Mouse (Mus musculus) lung, embryonic 15.5 days (tissue): ENCODE measurements around the gene Gm19668. TPM values are rescaled to one million over a fixed set of nuclear protein-coding genes. Genes with fewer than 3 reads are reported as not detected.
"Not testable (repeated sequence)": the region's sequence is repeated elsewhere in the genome, so short reads cannot be mapped to it uniquely, and the experiment has no call there.

Source experiments
- ATAC-seq: fragments of 200-750 bp; cut with Nextera tagmentation; 2 replicates; pipeline ENCODE4 v1.8.0; 2017; ENCODE audit warnings: moderate number of reproducible peaks, borderline replicate concordance; ENCODE audit not compliant: low FRiP score, low TSS enrichment; ENCODE audit errors: extremely low read depth
- H3K27ac ChIP-seq: fragments of 300-500 bp; sonication (generic); 2 replicates; pipeline ENCODE4 v1.5.1; 2015; ENCODE audit warnings: moderate library complexity, mild to moderate bottlenecking, inconsistent platforms
- H3K27me3 ChIP-seq: fragments of 300-500 bp; sonication (generic); 2 replicates; pipeline ENCODE4 v1.6.1; 2015; ENCODE audit warnings: inconsistent platforms
- H3K36me3 ChIP-seq: fragments of 300-500 bp; sonication (generic); 2 replicates; pipeline ENCODE4 v1.6.1; 2015; ENCODE audit warnings: inconsistent platforms
- H3K4me1 ChIP-seq: fragments of 300-500 bp; sonication (generic); 2 replicates; pipeline ENCODE4 v1.6.1; 2015; ENCODE audit warnings: inconsistent platforms
- H3K4me2 ChIP-seq: fragments of 300-500 bp; sonication (generic); 2 replicates; pipeline ENCODE4 v1.6.1; 2015; ENCODE audit warnings: inconsistent platforms, mild to moderate bottlenecking, moderate library complexity
- H3K4me3 ChIP-seq: fragments of 300-500 bp; sonication (generic); 2 replicates; pipeline ENCODE4 v1.5.1; 2015; ENCODE audit warnings: mild to moderate bottlenecking, inconsistent platforms
- H3K9ac ChIP-seq: fragments of 300-500 bp; sonication (generic); 2 replicates; pipeline ENCODE4 v1.6.1; 2015; ENCODE audit warnings: inconsistent platforms
- H3K9me3 ChIP-seq: fragments of 300-500 bp; sonication (generic); 2 replicates; pipeline ENCODE4 v1.6.1; 2016; ENCODE audit warnings: inconsistent platforms
- WGBS: fragments of 180-500 bp; shearing (Covaris S2); methylation state at CpG from one replicate; pipeline ENCODE4 v1.1.7; 2015; 5-methylcytosine and 5-hydroxymethylcytosine counted together
- polyA plus RNA-seq: library from polyadenylated mRNA; unstranded; fragments of >200 nt; fragmentation: Nextera tagmentation; extraction: Ambion mirVana; gene quantifications from 2 replicates; pipeline ENCODE4 v1.2.1, GENCODE M21; 2015

Gene Gm19668
- polyA plus RNA-seq, 1 experiment from 2014 or later = not detected

- not testable (repeated sequence) for H3K9ac ChIP-seq, H3K9me3 ChIP-seq, H3K36me3 ChIP-seq, H3K4me1 ChIP-seq, H3K4me3 ChIP-seq, H3K27me3 ChIP-seq, H3K4me2 ChIP-seq, ATAC-seq, H3K27ac ChIP-seq
- 50% methylated on average over 1 of the region's 1 CpGs for WGBS
Observed at GRCm38 (mm10) chr10:77759582-77759981, 39.4 kb downstream of the Gm19668 start, which contains the start of gene Gm3233. Gene Gm3233 (minus strand): TSS chr10:77759682.

GRCm38 (mm10) chr10:77753448-77753847, 45.5 kb downstream of the Gm19668 start:
- Histone ChIP-seq H3K4me1 (no peaks in the 10 kb centered on the region), H3K9ac (no peak overlapping the region), H3K4me3 (no peak overlapping the region), H3K9me3 (no peaks in the 10 kb centered on the region), H3K4me2 (no peak overlapping the region), H3K36me3 (no peaks in the 10 kb centered on the region), H3K27ac (no peak overlapping the region), H3K27me3 (no peaks in the 10 kb centered on the region)
- ATAC-seq = no peak

- WGBS = 46% methylated on average over 3 of the region's 3 CpGs
- not testable (repeated sequence) for H3K9ac ChIP-seq, H3K9me3 ChIP-seq, H3K27me3 ChIP-seq, H3K4me1 ChIP-seq, H3K4me2 ChIP-seq, H3K27ac ChIP-seq, H3K36me3 ChIP-seq, H3K4me3 ChIP-seq, ATAC-seq
Observed at GRCm38 (mm10) chr10:77752312-77752711, 46.6 kb downstream of the Gm19668 start.

- 50% methylated on average over 1 of the region's 1 CpGs for WGBS
- H3K4me2 ChIP-seq = not testable (repeated sequence)
Observed at GRCm38 (mm10) chr10:77751254-77751653, 47.7 kb downstream of the Gm19668 start, which contains the start of gene Gm9736. Gene Gm9736 (minus strand): TSS chr10:77751354.

DNA sequence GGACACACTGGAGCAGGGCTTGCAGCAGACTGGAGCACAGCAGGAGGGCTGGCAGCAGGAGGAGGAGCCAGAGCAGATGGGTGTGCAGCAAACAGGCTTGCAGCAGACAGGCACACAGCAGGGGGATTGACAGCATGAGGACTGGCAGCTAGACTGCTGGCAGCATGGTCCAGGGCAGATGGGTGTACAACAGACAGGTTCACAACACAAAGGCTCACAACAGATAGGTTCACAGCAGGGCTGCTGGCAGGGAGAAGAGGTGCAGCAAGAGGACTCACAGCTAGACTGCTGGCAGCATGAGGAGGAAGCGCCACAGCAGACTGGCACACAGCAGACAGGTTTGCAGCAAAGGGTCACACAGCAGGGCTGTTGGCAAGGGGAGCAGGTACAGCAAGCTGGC, 48.2 kb downstream of the Gm19668 start:
- not testable (repeated sequence) for H3K4me2 ChIP-seq, H3K4me1 ChIP-seq, H3K4me3 ChIP-seq, H3K27ac ChIP-seq, ATAC-seq, H3K9me3 ChIP-seq, H3K27me3 ChIP-seq, H3K9ac ChIP-seq, H3K36me3 ChIP-seq
- WGBS = 70% methylated on average over 1 of the region's 1 CpGs

More at GRCm38 (mm10) chr10:77751254-77751653, 47.7 kb downstream of the Gm19668 start, which contains the start of gene Gm9736:
- not testable (repeated sequence) for H3K9ac ChIP-seq, H3K27me3 ChIP-seq, H3K27ac ChIP-seq, H3K4me3 ChIP-seq, H3K9me3 ChIP-seq, ATAC-seq, H3K4me1 ChIP-seq, H3K36me3 ChIP-seq

Other genes starting within 250 kb of the Gm19668 start
- 118 and 122 TPM in 2 replicates for gene Pttg1ip, start 217.4 kb downstream of the Gm19668 start, polyA plus RNA-seq
- 350 and 361 TPM in 2 replicates for gene Sumo3, start 193.0 kb downstream of the Gm19668 start, polyA plus RNA-seq
- 0.99 and 1.9 TPM in 2 replicates for gene Gm49325, start 192.9 kb downstream of the Gm19668 start, polyA plus RNA-seq
- 73.8 and 74.3 TPM in 2 replicates for gene Ube2g2, start 176.9 kb downstream of the Gm19668 start, polyA plus RNA-seq
- gene Tspear, start 112.6 kb downstream of the Gm19668 start, polyA plus RNA-seq = 0.08 and 0.19 TPM in 2 replicates
- gene Gm19402, start 108.4 kb downstream of the Gm19668 start, polyA plus RNA-seq = not detected in 2 replicates
- gene Gm9508, start 101.9 kb downstream of the Gm19668 start, polyA plus RNA-seq = not detected in 2 replicates
- gene Gm10272, start 92.5 kb downstream of the Gm19668 start, polyA plus RNA-seq = not detected in 2 replicates
- gene Gm10024, start 87.7 kb downstream of the Gm19668 start, polyA plus RNA-seq = not detected in 2 replicates
- gene Gm10142, start 83.3 kb downstream of the Gm19668 start, polyA plus RNA-seq = not detected in 2 replicates
- gene Krtap12-1, start 78.5 kb downstream of the Gm19668 start, polyA plus RNA-seq = not detected in 2 replicates
- not detected in 2 replicates for gene Gm10100, start 72.6 kb downstream of the Gm19668 start, polyA plus RNA-seq
- not detected in 2 replicates for gene Gm18596, start 56.5 kb downstream of the Gm19668 start, polyA plus RNA-seq
- gene Gm9736, start 47.8 kb downstream of the Gm19668 start, polyA plus RNA-seq = not detected in 2 replicates
- gene Gm3233, start 39.5 kb downstream of the Gm19668 start, polyA plus RNA-seq = not detected in 2 replicates
- gene Gm3238, start 27.8 kb downstream of the Gm19668 start, polyA plus RNA-seq = not detected in 2 replicates
- gene Gm7138, start 22.2 kb downstream of the Gm19668 start, polyA plus RNA-seq = not detected in 2 replicates
- not detected in 2 replicates for gene Gm3250, start 16.6 kb downstream of the Gm19668 start, polyA plus RNA-seq
- gene Gm7137, start 10.9 kb downstream of the Gm19668 start, polyA plus RNA-seq = not detected in 2 replicates
- not detected in 2 replicates for gene Gm9639, start 4.1 kb downstream of the Gm19668 start, polyA plus RNA-seq
- not detected in 2 replicates for gene Gm9507, start 12.7 kb upstream of the Gm19668 start, polyA plus RNA-seq
- not detected in 2 replicates for gene Gm2696, start 15.5 kb upstream of the Gm19668 start, polyA plus RNA-seq
- gene Krtap10-4, start 28.0 kb upstream of the Gm19668 start, polyA plus RNA-seq = not detected in 2 replicates
- gene Krtap10-10, start 36.8 kb upstream of the Gm19668 start, polyA plus RNA-seq = not detected in 2 replicates
- not detected in 2 replicates for gene Gm36176, start 47.7 kb upstream of the Gm19668 start, polyA plus RNA-seq
- not detected in 2 replicates for gene Gm10318, start 53.7 kb upstream of the Gm19668 start, polyA plus RNA-seq
- gene Gm3285, start 62.8 kb upstream of the Gm19668 start, polyA plus RNA-seq = not detected in 2 replicates
- 4.5 TPM in 2 replicates for gene Lrrc3, start 103.4 kb upstream of the Gm19668 start, polyA plus RNA-seq
- gene Trpm2, start 171.4 kb upstream of the Gm19668 start, polyA plus RNA-seq = 0.72 and 1.6 TPM in 2 replicates
- gene 1810043G02Rik, start 179.4 kb upstream of the Gm19668 start, polyA plus RNA-seq = 25.4 and 25.6 TPM in 2 replicates
- 171 and 179 TPM in 2 replicates for gene Pfkl, start 210.9 kb upstream of the Gm19668 start, polyA plus RNA-seq
- gene Dnmt3l, start 242.8 kb upstream of the Gm19668 start, polyA plus RNA-seq = 1.9 and 2.2 TPM in 2 replicates
- gene Aire, start 244.5 kb upstream of the Gm19668 start, polyA plus RNA-seq = 2.1 and 2.7 TPM in 2 replicates